In genomic region chr2:146745683-146746047, GRCm38 (mm10) we compare ENCODE assay signal across 9 mouse cellular contexts.
DNase-seq lines count a peak whose midpoint lies in the region; ATAC-seq and TF ChIP-seq lines count a peak whose summit lies in the region.
"Had no signal": no experiment of that assay in that cellular context is flagged by ENCODE, and none has a peak within 500 bp of the region (broad histone marks: within the 10 kb centered on the region; RNA-seq: fewer than 3 reads in every experiment).

No protein-coding gene starts in this region.

- no peaks in the 10 kb centered on the region for H3K36me3 ChIP-seq in heart, embryonic 11.5 days (ENCODE audit: control insufficient read depth, insufficient read depth, low read length)
- H3K36me3 ChIP-seq in forebrain, embryonic 16.5 days (ENCODE audit: control insufficient read depth, insufficient read depth) = no peaks in the 10 kb centered on the region

- H3K4me1 ChIP-seq in heart, embryonic 11.5 days (ENCODE audit: control insufficient read depth, insufficient read depth, low read length) = no peaks in the 10 kb centered on the region
- peaks cover 9% of the 10 kb centered on the region for H3K4me1 ChIP-seq in forebrain, embryonic 16.5 days (replicated peaks; ENCODE audit: control insufficient read depth, insufficient read depth, low read length)
- no peaks in the 10 kb centered on the region for H3K4me1 ChIP-seq in olfactory bulb, adult 2 months (ENCODE audit: control insufficient read depth, insufficient read depth, low read length)
- H3K4me1 ChIP-seq: megakaryocyte, embryonic 14.5 days had no signal

- no peak overlapping the region; the same call in 1 of the 2 replicates for H3K4me3 ChIP-seq in heart, embryonic 11.5 days (ENCODE audit: low read depth, low read length)
- H3K4me3 ChIP-seq in forebrain, embryonic 16.5 days (replicated peaks; ENCODE audit: low read length) = peak overlapping the region; percentile 44
- peak overlapping the region; percentile 28 for H3K4me3 ChIP-seq in olfactory bulb, adult 2 months (ENCODE audit: insufficient read depth, low read depth, low read length)
- H3K4me3 ChIP-seq: megakaryocyte, embryonic 14.5 days had no signal

- H3K4me2 ChIP-seq in heart, embryonic 11.5 days = peak overlapping the region; percentile 42
- H3K4me2 ChIP-seq in forebrain, embryonic 16.5 days (ENCODE audit: low read length) = peak overlapping the region; percentile 45

- H3K9ac ChIP-seq in heart, embryonic 11.5 days (ENCODE audit: low read depth, low read length) = no peak overlapping the region
- peak overlapping the region; percentile 39; the same call in 1 of the 2 replicates for H3K9ac ChIP-seq in forebrain, embryonic 16.5 days (replicated peaks; ENCODE audit: low read depth, low read length)

- TF ChIP-seq POLR2A in olfactory bulb, adult 2 months (IDR thresholded peaks at IDR 0.05; ENCODE audit: insufficient read depth, low read depth, low read length) = no peak

- intact Hi-C loops in heart, postnatal 25 days (cut with DNase I) = no loop called here

- H3K27me3 ChIP-seq in heart, embryonic 11.5 days (ENCODE audit: control insufficient read depth, insufficient read depth, low read length) = no peaks in the 10 kb centered on the region
- H3K27me3 ChIP-seq in forebrain, embryonic 16.5 days (replicated peaks; ENCODE audit: control insufficient read depth, insufficient read depth, low read length) = no peaks in the 10 kb centered on the region

- ATAC-seq in heart, embryonic 11.5 days (replicated peaks; ENCODE audit: insufficient number of reproducible peaks, low FRiP score, low TSS enrichment) = no peak
- ATAC-seq in forebrain, embryonic 16.5 days = peak; percentile 97

- TF ChIP-seq CTCF in olfactory bulb, adult 2 months (IDR thresholded peaks at IDR 0.05; ENCODE audit: insufficient read depth, low read depth, low read length) = no peak

- WGBS in heart, embryonic 11.5 days (ENCODE audit: insufficient replicate concordance) = 47% methylated on average over 12 of the region's 12 CpGs
- 10% methylated on average over 12 of the region's 12 CpGs for WGBS in forebrain, embryonic 16.5 days
- WGBS in olfactory bulb, adult 2 months = 8% methylated on average over 12 of the region's 12 CpGs

- H3K9me3 ChIP-seq in heart, embryonic 11.5 days (replicated peaks; ENCODE audit: control insufficient read depth, low read length) = no peaks in the 10 kb centered on the region
- no peaks in the 10 kb centered on the region for H3K9me3 ChIP-seq in forebrain, embryonic 16.5 days (ENCODE audit: control insufficient read depth, low read length)
- H3K9me3 ChIP-seq: megakaryocyte, embryonic 14.5 days had no signal

- no peak for DNase-seq in heart, postnatal 25 days (ENCODE audit: low spot score)
- DNase-seq in layer of hippocampus, adult 9-10 months (ENCODE audit: low spot score) = peak; percentile 25
- no peak for DNase-seq in kidney, postnatal 25 days
- no peak for DNase-seq in urinary bladder, postnatal 14 days (ENCODE audit: low spot score)
- no peak for DNase-seq in spleen, postnatal 36 days (ENCODE audit: low spot score in 2 of 2)

- H3K27ac ChIP-seq in heart, embryonic 11.5 days (ENCODE audit: low read depth, low read length) = no peak overlapping the region
- H3K27ac ChIP-seq in forebrain, embryonic 16.5 days (ENCODE audit: low read length) = peak overlapping the region; percentile 9
- H3K27ac ChIP-seq in olfactory bulb, adult 2 months (ENCODE audit: insufficient read depth, low read depth, low read length) = no peak overlapping the region
